Mouse (Mus musculus) E14TG2a.4 (cell line): ENCODE results near the gene Ier2.
A peak's percentile ranks its signal among the peaks of the same experiment; 100 is the strongest.

Experiments used
- H3K27me3 ChIP-seq: 2 replicates; pipeline ENCODE4 v1.6.1; 2014; ENCODE audit warnings: low read length, control low read depth; ENCODE audit not compliant: insufficient read depth
- H3K36me3 ChIP-seq: 2 replicates; pipeline ENCODE4 v1.6.1; 2014; ENCODE audit warnings: low read length, control low read depth; ENCODE audit not compliant: insufficient read depth
- H3K4me1 ChIP-seq: replicated peaks from 2 replicates; pipeline ENCODE4 v1.6.1; 2014; ENCODE audit warnings: low read depth, low read length, control low read depth
- H3K4me3 ChIP-seq: replicated peaks from 2 replicates; pipeline ENCODE4 v1.5.1; 2014; ENCODE audit warnings: mild to moderate bottlenecking, low read length
- H3K9me3 ChIP-seq: 2 replicates; pipeline ENCODE4 v1.6.1; 2014; ENCODE audit warnings: low read length, control low read depth
- CTCF ChIP-seq: conservative IDR thresholded peaks from 2 replicates; pipeline ENCODE4 v1.5.1; 2014; ENCODE audit warnings: low read length
- NANOG ChIP-seq: IDR thresholded peaks from 2 replicates; pipeline ENCODE4 v1.6.1; 2014; ENCODE audit warnings: borderline replicate concordance, low read length, mixed read lengths
- POU5F1 ChIP-seq: IDR thresholded peaks from 2 replicates; pipeline ENCODE4 v1.6.1; 2014; ENCODE audit warnings: low read length, borderline replicate concordance

Gene Ier2

DNA sequence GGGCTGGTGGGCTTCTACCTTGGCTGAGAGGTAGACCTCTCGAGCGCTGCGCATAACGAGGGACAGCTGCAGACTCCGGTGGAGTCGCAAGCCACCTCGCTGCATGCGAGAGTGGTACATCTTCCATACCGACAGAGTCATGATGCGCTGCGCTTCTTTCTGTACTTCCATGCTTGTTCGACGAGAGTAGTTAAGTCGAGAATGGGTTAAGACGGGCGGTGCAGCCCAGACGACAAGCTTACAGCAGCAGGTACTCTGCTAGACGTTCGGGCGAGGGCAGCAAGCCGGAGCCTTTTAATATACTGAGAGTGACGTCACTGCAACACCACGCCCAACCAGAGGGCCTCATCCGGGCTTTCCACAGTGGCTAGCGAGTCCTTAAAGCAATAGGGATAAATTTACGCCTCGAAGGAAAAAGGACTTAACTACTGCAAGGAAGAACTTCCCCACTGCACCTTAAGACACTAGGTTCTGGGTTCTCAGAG lies at the start of gene Ier2:
Ier2 (minus strand) TSS at position 272 of the 485 bp plus-strand sequence.
- TF ChIP-seq NANOG (no peak), CTCF (no peak), POU5F1 (no peak)
- H3K4me1 ChIP-seq: peaks cover 49% of the 10 kb centered on the region
- no peaks in the 10 kb centered on the region for H3K27me3 ChIP-seq
- H3K9me3 ChIP-seq: no peaks in the 10 kb centered on the region
- peak within 1 kb of the TSS; percentile 99 for H3K4me3 ChIP-seq
- peaks cover 33% of the 10 kb centered on the region for H3K36me3 ChIP-seq

DNA sequence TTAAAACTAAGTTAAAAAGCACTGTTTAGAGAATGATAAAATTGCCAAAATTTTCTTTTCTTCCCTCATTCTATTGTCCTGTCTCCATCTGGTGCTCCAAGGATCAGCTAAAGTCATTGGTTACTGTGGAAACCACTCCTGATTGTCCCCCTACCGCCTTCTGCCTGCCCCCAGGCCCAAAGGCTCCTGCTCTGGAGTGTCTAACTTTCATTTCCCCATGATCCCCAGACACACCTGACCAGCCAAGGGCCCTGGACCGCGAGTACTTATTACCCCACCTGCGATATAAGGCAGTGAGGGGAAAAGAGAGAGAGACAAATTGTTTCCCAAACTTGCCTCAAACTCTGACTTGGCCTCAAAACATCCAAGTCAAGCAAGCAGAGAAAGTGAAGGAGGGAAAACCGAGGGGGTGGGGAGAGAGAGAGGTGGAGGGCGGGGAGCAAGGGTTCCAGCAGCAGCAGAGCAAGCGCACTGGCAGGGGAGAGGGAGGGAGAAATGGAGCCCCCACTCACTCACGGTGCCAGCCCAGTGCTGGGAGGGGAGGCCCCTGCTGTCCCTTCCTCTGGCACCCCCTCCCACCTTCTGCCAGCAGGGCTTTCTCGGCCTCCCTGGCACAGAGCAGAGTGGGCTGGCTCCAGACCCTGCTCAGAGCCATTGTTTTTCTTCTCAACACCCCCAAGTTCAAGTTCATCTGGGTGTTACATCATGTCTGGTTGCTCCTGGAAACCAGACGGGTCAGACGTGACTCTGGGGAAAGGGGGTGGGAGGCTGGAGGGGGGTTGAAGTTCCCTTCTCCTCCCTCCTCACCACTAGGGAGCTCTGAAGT lies 49.5 kb upstream of the Ier2 start:
- no peaks in the 10 kb centered on the region for H3K9me3 ChIP-seq
- no peaks in the 10 kb centered on the region for H3K36me3 ChIP-seq
- no peak for TF ChIP-seq POU5F1
- no peak for TF ChIP-seq CTCF
- TF ChIP-seq NANOG: no peak
- no peak overlapping the region for H3K4me3 ChIP-seq
- peaks cover 73% of the 10 kb centered on the region for H3K27me3 ChIP-seq
- H3K4me1 ChIP-seq: peaks cover 65% of the 10 kb centered on the region

DNA sequence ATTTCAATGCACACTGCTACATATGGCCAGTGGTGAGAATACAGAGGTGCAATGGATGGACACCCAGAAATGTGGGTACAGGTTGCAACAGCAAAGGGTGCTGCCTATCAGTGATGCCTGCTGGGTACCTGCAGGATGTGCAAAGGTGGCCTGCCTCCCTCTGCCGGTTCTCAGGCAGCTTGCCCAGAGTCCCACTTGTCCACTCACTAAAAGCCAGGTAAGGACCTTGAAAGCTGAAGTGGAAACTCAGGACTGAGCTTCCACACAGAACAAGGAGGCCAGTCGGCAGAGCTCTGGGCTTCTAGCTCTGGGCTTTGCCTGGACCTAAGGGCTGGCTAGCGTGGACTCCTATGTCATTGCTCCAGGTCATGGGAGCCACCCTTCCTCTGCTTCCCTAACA lies 48.7 kb upstream of the Ier2 start:
- H3K4me1 ChIP-seq: peaks cover 72% of the 10 kb centered on the region
- H3K36me3 ChIP-seq: no peaks in the 10 kb centered on the region
- TF ChIP-seq CTCF (no peak), NANOG (no peak), POU5F1 (no peak)
- peaks cover 74% of the 10 kb centered on the region for H3K27me3 ChIP-seq
- H3K9me3 ChIP-seq: no peaks in the 10 kb centered on the region
- H3K4me3 ChIP-seq: no peak overlapping the region

DNA sequence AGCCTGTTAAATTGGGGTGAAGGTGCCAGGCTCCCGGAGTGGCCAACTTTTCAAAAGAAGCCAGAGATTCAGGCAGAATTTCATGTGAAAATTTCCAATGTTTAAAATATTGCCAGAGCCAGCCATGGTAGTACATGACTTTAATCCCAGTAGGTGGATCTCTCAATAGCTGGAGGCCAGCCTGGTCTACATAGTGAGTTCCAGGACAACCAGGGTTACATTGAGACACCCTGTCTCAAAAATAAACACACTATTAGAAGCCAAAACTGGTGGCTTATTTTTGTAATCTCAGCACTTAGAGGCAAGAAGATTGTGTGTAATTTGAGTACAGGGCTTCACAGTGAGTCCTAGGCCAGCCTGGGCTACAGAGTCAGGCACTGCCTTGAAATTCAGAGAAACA lies 47.3 kb upstream of the Ier2 start:
- Histone ChIP-seq H3K27me3 (peaks cover 76% of the 10 kb centered on the region), H3K4me3 (no peak overlapping the region), H3K36me3 (no peaks in the 10 kb centered on the region), H3K9me3 (no peaks in the 10 kb centered on the region), H3K4me1 (peaks cover 72% of the 10 kb centered on the region)
- TF ChIP-seq NANOG: no peak
- no peak for TF ChIP-seq POU5F1
- no peak for TF ChIP-seq CTCF

DNA sequence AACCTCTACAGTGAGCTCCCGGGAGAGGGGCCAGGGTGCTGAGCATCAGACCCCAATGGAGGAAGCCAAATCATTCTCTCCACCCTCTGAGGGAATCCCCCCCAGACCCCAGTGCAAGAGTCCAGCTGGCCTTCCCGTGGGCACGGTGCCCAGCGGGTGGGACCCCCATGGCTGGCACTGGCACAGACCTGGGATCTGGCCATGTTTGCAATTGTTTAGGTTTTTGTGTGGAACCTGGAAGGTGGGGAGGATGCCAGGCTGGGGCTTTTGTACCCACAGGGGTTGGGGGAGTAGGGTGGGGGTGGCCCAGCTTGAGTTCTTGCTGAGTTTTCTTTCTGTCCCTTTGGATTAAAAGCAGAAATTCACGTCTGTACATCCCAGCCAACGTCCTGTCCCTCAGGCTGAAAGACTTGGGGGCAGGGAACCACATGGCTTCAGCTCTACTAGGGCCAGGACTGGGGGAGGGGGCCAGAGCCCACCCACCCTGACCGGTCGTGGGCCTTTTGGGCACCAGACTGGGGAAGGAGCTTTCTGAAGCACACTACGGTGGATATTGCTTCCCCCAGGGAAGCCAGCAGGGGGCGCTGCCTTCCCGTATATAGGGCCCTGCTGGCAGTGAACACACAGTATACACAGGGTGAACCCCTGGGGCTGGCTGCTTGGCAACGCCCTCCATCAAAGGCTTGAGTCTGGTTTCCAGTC lies 46.3 kb upstream of the Ier2 start:
- Histone ChIP-seq H3K36me3 (no peaks in the 10 kb centered on the region), H3K9me3 (no peaks in the 10 kb centered on the region), H3K4me3 (no peak overlapping the region), H3K4me1 (peaks cover 68% of the 10 kb centered on the region), H3K27me3 (peaks cover 76% of the 10 kb centered on the region)
- no peak for TF ChIP-seq POU5F1
- TF ChIP-seq NANOG: no peak
- peak; percentile 85 for TF ChIP-seq CTCF

DNA sequence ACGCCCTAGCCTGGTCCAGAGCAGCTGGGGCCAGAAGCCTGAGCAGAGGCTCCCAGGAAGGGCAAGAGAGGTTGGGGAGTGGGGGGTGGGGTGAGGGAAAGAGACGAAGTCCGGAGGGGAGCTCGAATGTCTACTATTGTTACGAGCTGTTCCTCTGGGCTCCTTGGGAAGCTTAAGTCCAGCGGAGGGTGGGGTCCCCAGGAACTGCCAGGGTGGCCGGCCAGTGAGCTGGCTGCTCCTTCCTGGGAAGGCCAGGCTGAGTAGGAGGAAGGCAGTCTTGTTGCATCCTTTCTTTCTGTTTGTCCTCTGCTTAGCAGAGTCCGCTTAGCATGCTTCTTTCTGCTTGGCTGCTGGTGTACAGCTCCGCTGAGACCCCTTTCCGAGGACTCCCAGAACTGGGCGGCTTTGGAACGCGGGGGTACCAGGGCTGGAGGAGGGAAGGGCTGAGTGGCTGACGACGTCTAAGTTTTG lies 45.5 kb upstream of the Ier2 start:
- no peaks in the 10 kb centered on the region for H3K36me3 ChIP-seq
- peaks cover 65% of the 10 kb centered on the region for H3K4me1 ChIP-seq
- no peak for TF ChIP-seq CTCF
- TF ChIP-seq POU5F1: no peak
- TF ChIP-seq NANOG: no peak
- peaks cover 75% of the 10 kb centered on the region for H3K27me3 ChIP-seq
- peak overlapping the region; percentile 66 for H3K4me3 ChIP-seq
- no peaks in the 10 kb centered on the region for H3K9me3 ChIP-seq

DNA sequence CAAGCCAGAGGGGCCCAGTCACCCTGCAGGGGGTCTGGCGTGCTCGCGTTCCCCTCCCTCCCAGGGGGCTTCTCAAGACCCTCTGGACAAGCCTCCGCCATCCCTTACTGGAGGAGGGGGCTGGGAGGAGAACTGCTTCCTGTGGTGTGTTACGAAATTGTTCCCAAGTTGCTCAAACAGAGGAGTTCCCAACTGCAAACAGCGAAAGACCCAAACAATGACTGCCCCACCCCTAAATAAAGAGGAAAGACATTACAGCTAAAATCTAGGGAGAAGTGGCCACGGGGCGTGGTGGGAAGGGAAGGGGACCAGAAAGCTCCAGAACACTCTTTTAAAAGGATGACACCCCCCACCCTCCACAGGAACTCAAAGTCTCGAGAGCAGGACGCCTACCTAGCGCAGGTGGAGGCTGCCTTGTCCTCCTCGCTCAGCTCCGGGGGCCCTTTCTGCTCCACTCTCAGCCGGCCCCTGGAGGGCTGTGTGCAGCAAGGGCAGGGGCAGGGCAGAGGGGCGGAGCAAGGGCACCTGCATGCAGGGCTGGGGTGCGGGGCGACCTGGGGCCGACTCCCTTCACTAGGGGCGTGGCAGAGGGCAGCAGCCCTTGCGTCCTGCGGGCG lies 44.7 kb upstream of the Ier2 start:
- Histone ChIP-seq H3K27me3 (peaks cover 77% of the 10 kb centered on the region), H3K36me3 (no peaks in the 10 kb centered on the region), H3K4me3 (peak overlapping the region; percentile 66), H3K9me3 (no peaks in the 10 kb centered on the region), H3K4me1 (peaks cover 59% of the 10 kb centered on the region)
- TF ChIP-seq CTCF (no peak), NANOG (no peak), POU5F1 (no peak)
